Mouse (Mus musculus): ENCODE measurements around the gene Ogfod3. TPM values are rescaled to one million over a fixed set of nuclear protein-coding genes. Genes with fewer than 3 reads are reported as not detected.

Ogfod3 gene
- 27.2 and 32.0 TPM in 2 replicates for polyA plus RNA-seq (2014; fragmentation: Nextera tagmentation; extraction: Ambion mirVana)

DNA sequence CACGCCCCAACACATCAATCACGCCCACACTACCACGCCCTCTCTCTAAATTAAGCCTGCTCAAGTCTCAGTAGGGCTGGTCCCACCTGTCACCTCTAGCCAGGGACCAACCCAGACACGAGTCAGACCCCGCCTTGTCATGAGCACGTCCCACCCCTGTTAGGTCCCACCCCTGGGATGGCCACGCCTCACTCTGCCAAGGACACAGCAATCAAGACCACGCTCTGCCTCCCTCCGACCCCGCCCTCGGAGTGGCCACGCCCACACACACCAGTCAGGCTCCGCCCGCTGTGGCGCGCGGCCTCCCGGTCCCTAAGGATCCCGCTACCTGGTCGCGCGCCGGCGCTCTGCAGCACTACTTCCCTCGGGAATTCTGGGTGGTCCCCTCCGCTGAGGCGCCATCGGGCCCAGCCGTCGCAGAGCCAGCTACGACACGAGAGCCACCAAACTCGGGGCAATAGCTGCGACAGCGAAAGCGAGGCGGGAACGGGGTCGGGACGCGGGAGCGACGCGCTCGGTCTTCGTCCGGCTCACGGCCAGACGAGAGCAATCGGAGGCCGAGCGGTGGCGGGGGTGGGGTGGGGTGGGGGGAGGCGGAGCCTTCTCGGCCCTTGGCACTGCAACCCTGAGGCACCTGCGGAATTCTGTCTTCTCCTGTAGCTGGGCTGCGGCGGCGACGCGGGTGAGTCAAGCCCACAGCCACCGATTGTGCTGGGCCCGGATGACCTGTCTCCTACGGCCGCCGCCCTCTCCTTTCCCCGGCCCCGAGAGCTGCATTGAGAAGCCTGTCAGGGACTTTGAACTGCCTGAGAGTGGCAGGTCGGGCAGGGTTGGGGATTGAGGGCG lies at the start of gene Ogfod3, which contains the start of gene Hexdc:
TSS of gene Ogfod3 (minus strand) at position 551 of the 846 bp plus-strand sequence.
TSS of gene Hexdc (plus strand) at position 273 of the 846 bp plus-strand sequence.
- peak within 1 kb of the TSS; percentile 75 for H3K9ac ChIP-seq (replicated peaks; ENCODE audit: low read depth, low read length)
- H3K4me2 ChIP-seq (ENCODE audit: low read depth, low read length), result peak within 1 kb of the TSS; percentile 57
- WGBS, result under 1% methylated on average over 64 of the region's 70 CpGs
- no peaks in the 10 kb centered on the region for H3K27me3 ChIP-seq (ENCODE audit: control insufficient read depth, insufficient read depth, low read length)
- peak within 1 kb of the TSS; percentile 60 for H3K4me3 ChIP-seq (ENCODE audit: low read depth, low read length)
- peak; percentile 96 for ATAC-seq (ENCODE audit: low read depth)
- H3K27ac ChIP-seq (ENCODE audit: low read depth, low read length), result peak within 1 kb of the TSS; percentile 85
- no peaks in the 10 kb centered on the region for H3K4me1 ChIP-seq (ENCODE audit: control insufficient read depth, insufficient read depth, low read length)
- H3K36me3 ChIP-seq (ENCODE audit: control insufficient read depth, insufficient read depth, low read length), result peaks cover 4% of the 10 kb centered on the region; the same call in 1 of the 2 replicates
- H3K9me3 ChIP-seq (ENCODE audit: control insufficient read depth, low read length), result no peaks in the 10 kb centered on the region

DNA sequence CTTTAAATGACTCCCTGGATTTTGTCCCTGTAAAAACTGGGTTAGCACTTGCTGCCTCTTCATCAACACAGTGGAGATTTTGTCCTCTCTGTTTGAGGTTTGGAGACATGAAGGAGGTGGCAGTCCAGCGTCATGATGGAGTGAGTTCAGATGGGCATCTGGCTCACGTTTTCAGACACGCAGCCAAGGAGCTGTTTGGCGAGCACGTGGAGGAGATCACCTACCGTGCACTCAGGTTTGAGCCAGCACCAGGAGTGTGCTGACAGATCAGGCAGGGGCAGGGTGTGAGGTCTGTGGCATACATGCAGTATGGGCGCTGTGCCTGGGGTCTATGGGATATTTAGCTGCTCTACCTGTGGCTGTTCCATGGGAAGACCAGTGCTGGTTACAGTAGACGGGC lies 45.7 kb upstream of the Ogfod3 start:
- H3K4me2 ChIP-seq (ENCODE audit: low read depth, low read length), result no peak overlapping the region
- no peaks in the 10 kb centered on the region for H3K27me3 ChIP-seq (ENCODE audit: control insufficient read depth, insufficient read depth, low read length)
- no peaks in the 10 kb centered on the region for H3K9me3 ChIP-seq (ENCODE audit: control insufficient read depth, low read length)
- no peak for ATAC-seq (ENCODE audit: low read depth)
- no peak overlapping the region for H3K27ac ChIP-seq (ENCODE audit: low read depth, low read length)
- no peak overlapping the region for H3K4me3 ChIP-seq (ENCODE audit: low read depth, low read length)
- 95% methylated on average over 8 of the region's 8 CpGs for WGBS
- H3K36me3 ChIP-seq (ENCODE audit: control insufficient read depth, insufficient read depth, low read length), result peaks cover 80% of the 10 kb centered on the region
- H3K4me1 ChIP-seq (ENCODE audit: control insufficient read depth, insufficient read depth, low read length), result no peaks in the 10 kb centered on the region
- H3K9ac ChIP-seq (replicated peaks; ENCODE audit: low read depth, low read length), result no peak overlapping the region

DNA sequence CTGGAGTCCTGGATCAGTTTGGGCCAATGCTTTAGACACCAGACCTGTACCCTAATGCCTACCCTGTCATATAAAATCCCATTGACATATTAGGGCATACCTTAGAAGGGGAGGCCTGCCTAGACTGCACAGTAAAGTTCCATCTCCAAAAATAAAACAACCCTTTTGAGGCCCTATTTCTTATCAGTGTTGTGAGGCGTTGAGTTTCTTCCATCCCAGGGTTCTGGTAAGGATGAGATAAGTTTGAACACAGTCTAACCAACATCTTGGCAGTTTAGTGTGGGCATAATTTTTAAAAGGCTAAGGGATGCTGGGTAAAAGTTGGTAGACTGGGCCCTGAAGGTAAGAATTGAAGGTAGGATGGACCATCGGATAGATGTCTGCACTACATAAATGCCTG lies 35.2 kb upstream of the Ogfod3 start:
- Histone ChIP-seq H3K36me3 (ENCODE audit: control insufficient read depth, insufficient read depth, low read length) (peaks cover 21% of the 10 kb centered on the region), H3K27me3 (ENCODE audit: control insufficient read depth, insufficient read depth, low read length) (no peaks in the 10 kb centered on the region), H3K4me1 (ENCODE audit: control insufficient read depth, insufficient read depth, low read length) (peaks cover 13% of the 10 kb centered on the region), H3K9me3 (ENCODE audit: control insufficient read depth, low read length) (no peaks in the 10 kb centered on the region), H3K4me3 (ENCODE audit: low read depth, low read length) (no peak overlapping the region), H3K9ac (replicated peaks; ENCODE audit: low read depth, low read length) (no peak overlapping the region), H3K27ac (ENCODE audit: low read depth, low read length) (no peak overlapping the region), H3K4me2 (ENCODE audit: low read depth, low read length) (no peak overlapping the region)
- ATAC-seq (ENCODE audit: low read depth), result no peak
- 99% methylated on average over 2 of the region's 2 CpGs for WGBS

DNA sequence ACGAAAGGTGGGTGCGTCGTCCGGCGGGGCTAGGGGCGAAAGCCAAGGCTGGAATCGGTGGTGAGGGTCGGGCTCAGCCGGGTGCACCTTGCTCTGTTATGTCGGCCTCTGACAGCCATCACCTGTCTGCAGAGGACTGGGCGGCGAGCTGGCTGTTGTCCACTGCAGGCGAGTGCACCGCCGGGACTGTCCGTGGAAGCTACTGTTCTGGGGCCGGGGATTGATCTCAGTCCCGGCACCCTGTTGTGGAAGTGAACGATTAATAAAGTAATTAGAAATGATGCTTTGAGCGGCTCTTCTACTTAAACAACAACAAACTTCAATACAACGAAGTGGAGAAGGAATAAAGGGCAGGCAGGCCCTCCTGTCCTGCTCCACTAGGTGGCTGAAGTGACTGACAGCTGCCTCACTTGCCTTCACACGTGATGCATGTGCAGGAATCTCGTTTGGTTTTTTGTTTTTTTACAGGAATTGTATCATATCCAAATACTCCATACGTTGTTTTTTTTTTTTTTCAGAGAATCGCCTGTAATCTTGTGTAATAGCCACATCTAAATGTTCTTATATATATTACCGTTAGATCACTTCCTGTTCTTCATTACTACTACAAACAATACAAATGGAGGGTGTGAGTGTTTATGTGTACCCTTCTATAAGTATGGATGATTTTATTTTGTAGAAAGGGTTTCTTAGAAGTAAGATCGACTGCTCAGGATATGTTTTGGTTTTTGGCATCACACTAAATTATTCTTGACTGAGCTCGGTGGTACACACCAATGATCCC lies 33.0 kb upstream of the Ogfod3 start:
- Histone ChIP-seq H3K4me1 (ENCODE audit: control insufficient read depth, insufficient read depth, low read length) (peaks cover 13% of the 10 kb centered on the region), H3K9me3 (ENCODE audit: control insufficient read depth, low read length) (no peaks in the 10 kb centered on the region), H3K4me3 (ENCODE audit: low read depth, low read length) (peak overlapping the region; percentile 60), H3K27me3 (ENCODE audit: control insufficient read depth, insufficient read depth, low read length) (no peaks in the 10 kb centered on the region), H3K36me3 (ENCODE audit: control insufficient read depth, insufficient read depth, low read length) (peaks cover 2% of the 10 kb centered on the region; the same call in 1 of the 2 replicates), H3K4me2 (ENCODE audit: low read depth, low read length) (peak overlapping the region; percentile 67), H3K9ac (replicated peaks; ENCODE audit: low read depth, low read length) (peak overlapping the region; percentile 76), H3K27ac (ENCODE audit: low read depth, low read length) (peak overlapping the region; percentile 99)
- 4% methylated on average over 28 of the region's 28 CpGs for WGBS
- ATAC-seq (ENCODE audit: low read depth), result peak; percentile 42

DNA sequence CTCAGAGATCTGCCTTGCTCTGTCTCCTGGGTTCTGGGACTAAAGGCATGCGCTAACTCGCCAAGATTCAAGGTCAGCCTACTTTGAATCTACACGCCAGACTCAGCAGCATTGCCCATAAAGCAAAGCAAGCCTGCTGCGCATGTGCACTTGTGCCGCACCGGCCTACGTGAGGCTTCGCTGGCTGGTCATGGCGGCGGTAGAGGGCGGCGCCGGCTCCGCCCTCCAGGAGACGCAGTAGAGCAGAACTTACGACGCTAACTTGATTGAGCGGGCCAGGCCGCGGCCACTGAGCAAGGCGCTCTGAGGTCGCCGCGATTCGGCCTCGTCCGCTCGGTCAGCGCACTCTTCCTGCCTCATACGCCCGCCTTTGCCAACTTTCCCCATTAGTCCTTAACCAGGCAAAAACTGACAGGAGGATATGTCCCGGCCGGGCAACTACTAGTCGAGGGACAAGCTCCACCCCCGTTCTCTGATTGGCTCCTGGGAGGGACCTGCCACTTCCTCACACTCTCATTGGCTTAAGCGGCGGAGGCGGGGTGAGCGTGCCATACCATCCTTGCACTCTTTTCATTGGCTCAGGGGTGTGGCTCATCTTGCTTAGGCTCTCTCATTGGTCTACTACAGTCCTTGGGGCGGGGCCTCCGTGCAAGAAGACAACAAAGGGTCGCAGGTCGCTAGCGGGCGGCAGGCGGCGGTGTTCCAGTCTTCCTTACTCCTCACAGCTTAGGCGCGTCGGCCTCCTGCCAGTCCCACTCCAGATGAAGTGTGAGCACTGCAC lies 32.2 kb upstream of the Ogfod3 start, which contains the start of gene Narf:
TSS of gene Narf (plus strand) at position 690 of the 781 bp plus-strand sequence.
- Histone ChIP-seq H3K4me1 (ENCODE audit: control insufficient read depth, insufficient read depth, low read length) (peaks cover 13% of the 10 kb centered on the region), H3K27ac (ENCODE audit: low read depth, low read length) (peak within 1 kb of the TSS; percentile 99), H3K9ac (replicated peaks; ENCODE audit: low read depth, low read length) (peak within 1 kb of the TSS; percentile 76), H3K4me3 (ENCODE audit: low read depth, low read length) (peak within 1 kb of the TSS; percentile 60), H3K36me3 (ENCODE audit: control insufficient read depth, insufficient read depth, low read length) (no peaks in the 10 kb centered on the region; the same call in 1 of the 2 replicates), H3K4me2 (ENCODE audit: low read depth, low read length) (peak within 1 kb of the TSS; percentile 67), H3K27me3 (ENCODE audit: control insufficient read depth, insufficient read depth, low read length) (no peaks in the 10 kb centered on the region), H3K9me3 (ENCODE audit: control insufficient read depth, low read length) (no peaks in the 10 kb centered on the region)
- under 1% methylated on average over 50 of the region's 50 CpGs for WGBS
- peak; percentile 99 for ATAC-seq (ENCODE audit: low read depth)

DNA sequence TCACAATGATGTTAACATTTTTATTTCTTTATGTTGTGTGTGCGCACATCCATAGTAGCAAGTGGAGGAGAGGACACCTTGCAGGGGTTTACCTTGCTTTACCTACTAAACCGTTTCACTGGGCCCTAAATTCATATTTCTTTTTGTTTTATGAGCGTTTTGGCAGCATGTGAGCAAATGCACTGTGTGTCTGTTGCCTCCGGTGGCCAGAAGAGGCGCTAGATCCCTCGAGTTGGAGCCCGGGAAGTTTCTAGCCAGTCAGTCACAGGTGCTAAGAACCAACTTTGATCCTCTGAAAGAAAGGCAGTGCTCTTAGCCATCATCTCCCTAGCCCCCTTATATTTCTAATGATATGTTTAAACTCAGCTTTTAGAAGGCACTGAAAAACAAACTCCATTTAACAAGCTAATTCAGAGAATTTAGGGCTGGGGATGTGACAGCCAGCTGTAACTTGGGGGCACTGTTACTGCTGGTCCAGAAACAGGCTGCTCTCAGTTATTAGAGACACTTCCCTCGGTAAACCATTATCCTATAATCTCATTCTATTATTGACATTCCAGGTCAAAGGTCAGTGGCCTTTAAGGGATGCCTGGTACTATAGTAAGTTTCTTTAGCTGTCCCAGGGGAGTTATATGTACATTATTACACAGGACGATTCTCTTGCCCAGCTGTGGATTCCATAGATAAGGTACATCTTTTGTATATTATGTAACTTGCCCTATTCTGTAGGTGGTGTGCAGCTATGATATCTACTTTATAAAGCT lies 31.1 kb upstream of the Ogfod3 start:
- peak overlapping the region; percentile 99 for H3K27ac ChIP-seq (ENCODE audit: low read depth, low read length)
- H3K27me3 ChIP-seq (ENCODE audit: control insufficient read depth, insufficient read depth, low read length), result no peaks in the 10 kb centered on the region
- ATAC-seq (ENCODE audit: low read depth), result no peak
- WGBS, result 32% methylated on average over 9 of the region's 9 CpGs
- no peak overlapping the region for H3K9ac ChIP-seq (replicated peaks; ENCODE audit: low read depth, low read length)
- H3K36me3 ChIP-seq (ENCODE audit: control insufficient read depth, insufficient read depth, low read length), result no peaks in the 10 kb centered on the region; the same call in 1 of the 2 replicates
- no peaks in the 10 kb centered on the region for H3K9me3 ChIP-seq (ENCODE audit: control insufficient read depth, low read length)
- H3K4me1 ChIP-seq (ENCODE audit: control insufficient read depth, insufficient read depth, low read length), result peaks cover 13% of the 10 kb centered on the region
- peak overlapping the region; percentile 43; the same call in 1 of the 2 replicates for H3K4me2 ChIP-seq (ENCODE audit: low read depth, low read length)
- H3K4me3 ChIP-seq (ENCODE audit: low read depth, low read length), result no peak overlapping the region

DNA sequence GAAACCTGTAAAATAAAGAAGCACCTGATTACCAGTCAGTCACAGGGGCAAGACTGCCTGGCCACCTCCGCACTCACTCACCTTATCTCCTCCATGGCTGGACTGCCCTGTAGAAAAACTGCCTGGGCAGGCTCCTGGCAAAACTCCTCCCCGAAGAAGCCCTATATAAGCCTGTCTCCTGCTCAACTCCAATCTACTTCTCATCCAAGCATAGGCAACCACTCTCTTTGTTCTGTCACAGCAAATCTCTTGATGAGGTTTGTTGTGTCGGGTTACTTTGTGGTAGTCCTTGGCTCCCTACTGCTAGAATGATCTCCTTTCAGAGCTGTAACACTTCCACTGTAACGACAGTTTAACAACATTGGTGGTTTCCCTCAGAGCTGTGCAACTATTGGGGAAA lies 28.2 kb upstream of the Ogfod3 start:
- Histone ChIP-seq H3K4me3 (ENCODE audit: low read depth, low read length) (no peak overlapping the region), H3K36me3 (ENCODE audit: control insufficient read depth, insufficient read depth, low read length) (no peaks in the 10 kb centered on the region), H3K27me3 (ENCODE audit: control insufficient read depth, insufficient read depth, low read length) (no peaks in the 10 kb centered on the region), H3K4me2 (ENCODE audit: low read depth, low read length) (no peak overlapping the region), H3K9me3 (ENCODE audit: control insufficient read depth, low read length) (no peaks in the 10 kb centered on the region), H3K4me1 (ENCODE audit: control insufficient read depth, insufficient read depth, low read length) (peaks cover 9% of the 10 kb centered on the region), H3K27ac (ENCODE audit: low read depth, low read length) (no peak overlapping the region), H3K9ac (replicated peaks; ENCODE audit: low read depth, low read length) (no peak overlapping the region)
- no peak for ATAC-seq (ENCODE audit: low read depth)
- 27% methylated on average over 4 of the region's 4 CpGs for WGBS

Data from neural tube, embryonic 14.5 days (tissue).